Mouse (Mus musculus) gastrocnemius, adult 8-10 months (tissue): ENCODE data around the gene Moap1. TPM values are rescaled to one million over a fixed set of nuclear protein-coding genes. Genes with fewer than 3 reads are reported as not detected.

ENCODE experiments used
- DNase-seq, 2 experiments: peaks; one replicate each; pipeline ENCODE4 v3.0.0; 2022; ENCODE audit warnings: low spot score in 2 of 2
- total RNA-seq, 4 experiments: library from RNA; stranded (reverse); gene quantifications; 2 replicates each; pipeline ENCODE4 v1.2.4; 2022

Gene Moap1
- total RNA-seq = 1 to 10 TPM; 3.8 to 4.7 (median 4.2) TPM

- peak; percentile 68 to 73 for DNase-seq
Measured at GRCm38 (mm10) chr12:102743589-102744574, at the start of gene Moap1, which contains the start of gene Tmem251. TSS of gene Moap1 (minus strand) at chr12:102743661. TSS of gene Tmem251 (plus strand) at chr12:102743762.

- no peak for DNase-seq
Measured at GRCm38 (mm10) chr12:102787927-102788326, 44.5 kb upstream of the Moap1 start.

- no peak for DNase-seq
Measured at GRCm38 (mm10) chr12:102785593-102785985, 42.1 kb upstream of the Moap1 start.

- DNase-seq = no peak
Measured at GRCm38 (mm10) chr12:102784899-102785592, 41.6 kb upstream of the Moap1 start.

GRCm38 (mm10) chr12:102782841-102783240 is 39.4 kb upstream of the Moap1 start:
- DNase-seq = no peak

- DNase-seq = no peak
Measured at GRCm38 (mm10) chr12:102779452-102779851, 36.0 kb upstream of the Moap1 start.

- no peak for DNase-seq
Measured at GRCm38 (mm10) chr12:102778151-102778550, 34.7 kb upstream of the Moap1 start.

GRCm38 (mm10) chr12:102776035-102776434 is 32.6 kb upstream of the Moap1 start:
- DNase-seq = no peak

GRCm38 (mm10) chr12:102772676-102773075 is 29.2 kb upstream of the Moap1 start:
- no peak for DNase-seq

- DNase-seq = no peak
Measured at GRCm38 (mm10) chr12:102771601-102772000, 28.1 kb upstream of the Moap1 start.

GRCm38 (mm10) chr12:102769000-102769399 is 25.5 kb upstream of the Moap1 start:
- DNase-seq = no peak

- no peak for DNase-seq
Measured at GRCm38 (mm10) chr12:102763696-102764095, 20.2 kb upstream of the Moap1 start.

GRCm38 (mm10) chr12:102761668-102762067 is 18.2 kb upstream of the Moap1 start:
- DNase-seq = no peak

- no peak for DNase-seq
Measured at GRCm38 (mm10) chr12:102758936-102759335, 15.5 kb upstream of the Moap1 start.

GRCm38 (mm10) chr12:102758403-102758756 is 14.9 kb upstream of the Moap1 start, which contains the start of gene Gm20604:
TSS of gene Gm20604 (minus strand) at chr12:102758672.
- DNase-seq = no peak

- DNase-seq = peak; percentile 93
Measured at GRCm38 (mm10) chr12:102757689-102758402, 14.4 kb upstream of the Moap1 start, which contains the start of the genes Gm28051, Gon7 and Ubr7. TSS of gene Gm28051 (minus strand) at chr12:102757765. TSS of gene Gon7 (minus strand) at chr12:102757803. TSS of gene Ubr7 (plus strand) at chr12:102757967.

GRCm38 (mm10) chr12:102757055-102757688 is 13.7 kb upstream of the Moap1 start:
- no peak for DNase-seq

GRCm38 (mm10) chr12:102756304-102756703 is 12.8 kb upstream of the Moap1 start:
- DNase-seq = no peak

GRCm38 (mm10) chr12:102748256-102748655 is 4.8 kb upstream of the Moap1 start:
- no peak for DNase-seq

- no peak for DNase-seq
Measured at GRCm38 (mm10) chr12:102744839-102745238, 1.4 kb upstream of the Moap1 start.
